Mouse (Mus musculus) liver, postnatal 0 days (tissue): ENCODE results near the gene Tmem63a.

Source experiments
- CTCF ChIP-seq: sonication (generic); IDR thresholded peaks from 2 replicates; pipeline ENCODE4 v1.5.1; 2016; ENCODE audit warnings: antibody characterized with exemption, low read depth
- EP300 ChIP-seq: IDR thresholded peaks from 2 replicates; pipeline ENCODE4 v1.6.1; 2016; ENCODE audit warnings: antibody characterized with exemption, low read depth, mild to moderate bottlenecking

DNA sequence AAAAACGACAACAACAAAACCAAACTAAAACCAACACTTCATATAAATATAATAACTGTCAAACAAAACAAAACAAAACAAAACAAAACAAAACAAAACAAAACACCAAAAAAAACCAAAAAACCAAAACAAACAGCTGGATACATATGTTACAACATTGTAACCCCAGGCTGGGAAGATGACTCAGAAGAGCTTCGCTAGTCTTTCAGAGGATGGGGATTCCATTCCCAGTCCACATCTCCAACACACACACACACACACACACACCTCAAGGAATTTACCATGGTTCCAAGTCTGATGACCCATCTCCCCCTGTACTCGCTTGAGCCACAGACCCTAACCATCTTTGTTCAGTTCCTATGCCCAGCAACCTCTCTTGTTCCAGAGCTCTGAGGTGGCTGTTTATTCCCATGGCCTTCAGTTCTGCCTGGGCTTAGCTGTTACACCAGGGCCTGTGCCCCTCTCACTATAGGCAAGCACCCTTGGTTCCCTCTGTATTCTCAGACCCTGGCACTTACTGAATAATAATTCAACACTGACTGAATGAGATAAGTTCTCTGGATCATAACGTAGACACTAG is 67.0 kb downstream of the Tmem63a start:
- TF ChIP-seq CTCF (no peak), EP300 (no peak)
